Mouse (Mus musculus) CH12F3 (cell line): Measurements from ENCODE around the gene Ybx2.

ENCODE experiments used
- in situ Hi-C: fragments of 300-500 bp; cut with MboI; formaldehyde crosslinking; loops from 2 replicates; pipeline ENCODE4 v1.14.3; 2020; ENCODE audit warnings: low sequenced_read_pairs

Ybx2 gene

DNA sequence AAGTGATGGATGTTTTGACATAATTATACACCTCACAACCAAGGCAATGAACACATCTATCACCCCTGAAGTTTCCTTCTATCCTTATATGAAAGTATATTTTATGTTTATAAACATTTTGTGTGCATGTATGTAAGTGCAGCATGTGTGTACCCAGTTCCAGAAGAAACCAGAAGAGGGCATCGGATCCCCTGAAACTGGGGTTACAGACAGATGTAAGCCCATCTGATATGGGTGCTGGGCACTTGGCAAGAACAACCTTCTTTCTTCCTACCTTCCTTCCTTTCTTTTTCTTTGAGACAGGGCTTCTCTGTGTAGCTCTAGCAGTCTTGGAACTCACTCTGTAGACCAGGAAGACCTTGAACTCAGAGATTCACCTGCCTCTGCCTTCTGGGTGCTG, 20.6 kb downstream of the Ybx2 start:
- in situ Hi-C loops: no loop called here

- in situ Hi-C loops: no loop called here
These were observed 25.0 kb downstream of the Ybx2 start for GRCm38 (mm10) chr11:69960616-69961015.

DNA sequence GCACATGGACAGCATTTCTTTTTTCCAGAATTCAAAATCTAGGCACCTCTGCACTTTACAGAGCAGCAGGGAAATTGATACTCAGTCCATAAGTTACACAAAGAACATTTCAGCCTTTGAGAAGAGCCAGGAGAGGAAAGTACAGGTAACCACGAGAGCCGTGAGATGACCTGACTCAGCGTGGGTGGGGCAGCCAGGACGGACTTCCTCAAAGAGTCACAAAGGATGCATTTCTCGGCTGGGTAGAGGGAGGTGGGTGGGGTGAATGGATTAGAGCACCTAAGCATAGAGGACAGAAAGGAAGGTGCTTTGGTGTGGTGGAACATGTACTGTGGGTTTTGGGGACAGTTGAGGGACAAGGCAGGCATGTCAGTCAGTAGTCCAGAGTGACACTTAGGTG, 26.2 kb downstream of the Ybx2 start:
- in situ Hi-C loops: no loop called here

- in situ Hi-C loops: no loop called here
These were observed 29.2 kb downstream of the Ybx2 start, which contains the start of gene Cldn7 for GRCm38 (mm10) chr11:69964650-69965270. TSS of gene Cldn7 (plus strand) at chr11:69964779.

GRCm38 (mm10) chr11:69965271-69966005, 29.8 kb downstream of the Ybx2 start:
- in situ Hi-C loops: no loop called here

DNA sequence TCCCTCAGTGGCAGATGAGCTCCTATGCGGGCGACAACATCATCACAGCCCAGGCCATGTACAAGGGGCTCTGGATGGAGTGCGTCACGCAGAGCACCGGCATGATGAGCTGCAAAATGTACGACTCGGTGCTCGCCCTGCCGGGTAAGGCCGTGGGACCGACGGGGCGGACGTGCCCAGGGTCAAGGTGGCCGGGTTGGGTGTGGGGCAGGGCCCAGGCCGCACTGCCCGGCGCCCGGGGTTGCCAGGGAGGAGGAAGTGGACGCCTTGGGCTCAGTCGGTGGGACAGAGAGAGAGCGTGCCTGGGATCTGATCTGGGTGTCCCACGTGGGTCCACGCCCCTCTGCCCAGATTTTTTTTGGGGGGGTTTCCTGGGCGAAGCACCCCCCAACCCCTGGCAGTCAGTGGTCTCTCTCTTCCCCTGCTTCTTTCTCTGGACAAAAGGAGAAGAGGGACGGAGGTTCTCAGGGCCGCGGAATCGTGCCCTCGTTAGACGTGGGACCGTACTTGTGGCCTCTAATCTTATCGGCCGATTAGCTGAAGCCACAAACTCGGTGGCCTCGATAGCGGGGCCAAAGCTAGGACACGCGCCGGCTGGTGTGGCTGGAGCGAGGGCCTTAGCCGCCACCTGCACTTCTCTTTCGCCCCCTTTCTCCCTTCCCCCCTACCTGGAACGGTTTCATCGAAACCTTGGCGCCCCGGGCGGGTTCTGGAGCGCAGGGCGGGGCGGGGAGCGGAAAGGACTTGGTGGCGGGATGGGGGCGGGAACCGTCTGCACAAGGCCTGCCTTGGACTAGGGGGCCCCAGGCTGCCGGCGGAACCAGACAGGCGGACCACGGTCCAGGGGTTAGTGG, 30.6 kb downstream of the Ybx2 start:
- in situ Hi-C loops: no loop called here

DNA sequence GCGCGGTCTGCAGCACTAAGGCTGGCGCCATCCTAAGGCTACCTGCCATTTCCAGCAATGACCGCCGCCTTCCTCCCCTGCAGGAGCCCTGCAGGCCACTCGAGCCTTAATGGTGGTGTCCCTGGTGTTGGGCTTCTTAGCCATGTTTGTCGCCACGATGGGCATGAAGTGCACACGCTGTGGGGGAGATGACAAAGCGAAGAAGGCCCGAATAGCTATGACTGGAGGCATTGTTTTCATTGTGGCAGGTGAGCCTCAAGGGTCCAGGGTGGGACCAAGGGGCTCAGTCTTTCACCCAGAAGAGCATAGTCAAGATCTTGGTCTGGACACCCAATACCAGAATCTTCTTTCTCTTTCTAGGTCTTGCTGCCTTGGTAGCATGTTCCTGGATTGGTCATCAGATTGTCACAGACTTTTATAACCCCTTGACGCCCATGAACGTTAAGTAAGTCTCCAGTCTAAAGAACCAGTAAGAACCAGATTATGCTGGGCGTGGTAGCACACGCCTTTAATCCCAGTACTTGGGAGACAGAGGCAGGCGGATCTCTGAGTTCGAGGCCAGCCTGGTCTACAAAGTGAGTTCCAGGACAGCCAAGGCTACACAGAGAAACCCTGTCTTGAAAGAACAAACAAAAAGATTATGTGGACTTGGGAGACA, 31.4 kb downstream of the Ybx2 start:
- in situ Hi-C loops: no loop called here

DNA sequence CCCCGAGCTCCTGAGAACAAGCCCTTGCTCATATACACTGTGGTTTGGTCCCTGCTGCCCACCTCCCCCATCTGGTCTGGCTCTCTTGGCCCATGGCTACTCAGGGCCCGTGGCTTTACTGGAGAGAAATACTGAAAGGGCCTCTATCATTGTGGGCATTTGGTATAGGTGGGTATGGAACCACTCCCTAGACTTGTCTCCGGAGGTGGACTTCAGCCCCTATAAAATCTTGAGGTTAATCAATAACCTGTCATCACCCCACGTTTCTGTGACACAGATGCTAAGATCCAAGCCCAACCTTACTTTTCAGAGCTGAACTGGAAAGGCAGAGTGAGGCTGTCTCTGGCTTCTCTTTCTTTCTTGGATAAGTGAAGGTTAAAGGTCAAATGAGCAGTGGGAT, 33.2 kb downstream of the Ybx2 start:
- in situ Hi-C loops: no loop called here

DNA sequence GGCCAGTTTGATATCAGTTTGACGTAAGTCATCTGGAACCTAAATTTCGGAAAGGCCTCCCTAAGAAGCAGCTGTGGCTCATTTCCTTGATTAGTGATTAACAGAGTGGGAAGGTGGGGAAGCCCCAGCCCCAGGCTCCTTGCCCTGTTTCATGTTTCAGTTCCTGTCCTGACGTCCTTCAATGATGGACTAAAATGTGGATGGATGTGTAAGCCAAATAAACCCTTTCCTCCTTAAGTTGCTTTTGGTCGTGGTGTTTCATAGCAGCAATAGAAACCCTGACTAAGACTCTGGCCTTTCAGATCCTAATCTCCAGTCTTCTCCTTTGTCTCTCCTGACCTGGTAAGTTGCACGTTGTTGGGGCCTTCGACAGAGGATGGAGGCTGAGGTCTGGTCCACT, 34.6 kb downstream of the Ybx2 start:
- in situ Hi-C loops: no loop called here

DNA sequence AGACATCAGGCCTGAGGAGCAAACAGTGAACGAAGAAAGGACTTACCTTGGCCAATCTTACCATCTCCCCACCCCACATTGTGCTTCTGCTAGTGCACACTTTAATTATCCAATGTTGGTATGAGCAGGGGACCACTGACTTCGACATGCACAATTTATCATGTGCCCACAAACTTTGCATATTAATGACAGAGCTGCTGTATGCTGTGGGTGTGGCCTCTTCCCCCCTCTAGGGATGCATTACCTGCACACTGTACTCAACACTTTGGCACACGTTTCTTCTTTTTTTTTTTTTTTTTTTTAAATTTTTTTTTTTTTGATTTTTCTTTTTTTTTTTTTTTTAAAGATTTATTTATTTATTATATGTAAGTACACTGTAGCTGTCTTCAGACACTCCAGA, 35.2 kb downstream of the Ybx2 start:
- in situ Hi-C loops: no loop called here

GRCm38 (mm10) chr11:69974907-69975306, 39.3 kb downstream of the Ybx2 start:
- in situ Hi-C loops: no loop called here

- in situ Hi-C loops: no loop called here
These were observed 40.7 kb downstream of the Ybx2 start for GRCm38 (mm10) chr11:69976271-69976670.

- in situ Hi-C loops: no loop called here
These were observed 44.2 kb downstream of the Ybx2 start for GRCm38 (mm10) chr11:69979827-69980195.

DNA sequence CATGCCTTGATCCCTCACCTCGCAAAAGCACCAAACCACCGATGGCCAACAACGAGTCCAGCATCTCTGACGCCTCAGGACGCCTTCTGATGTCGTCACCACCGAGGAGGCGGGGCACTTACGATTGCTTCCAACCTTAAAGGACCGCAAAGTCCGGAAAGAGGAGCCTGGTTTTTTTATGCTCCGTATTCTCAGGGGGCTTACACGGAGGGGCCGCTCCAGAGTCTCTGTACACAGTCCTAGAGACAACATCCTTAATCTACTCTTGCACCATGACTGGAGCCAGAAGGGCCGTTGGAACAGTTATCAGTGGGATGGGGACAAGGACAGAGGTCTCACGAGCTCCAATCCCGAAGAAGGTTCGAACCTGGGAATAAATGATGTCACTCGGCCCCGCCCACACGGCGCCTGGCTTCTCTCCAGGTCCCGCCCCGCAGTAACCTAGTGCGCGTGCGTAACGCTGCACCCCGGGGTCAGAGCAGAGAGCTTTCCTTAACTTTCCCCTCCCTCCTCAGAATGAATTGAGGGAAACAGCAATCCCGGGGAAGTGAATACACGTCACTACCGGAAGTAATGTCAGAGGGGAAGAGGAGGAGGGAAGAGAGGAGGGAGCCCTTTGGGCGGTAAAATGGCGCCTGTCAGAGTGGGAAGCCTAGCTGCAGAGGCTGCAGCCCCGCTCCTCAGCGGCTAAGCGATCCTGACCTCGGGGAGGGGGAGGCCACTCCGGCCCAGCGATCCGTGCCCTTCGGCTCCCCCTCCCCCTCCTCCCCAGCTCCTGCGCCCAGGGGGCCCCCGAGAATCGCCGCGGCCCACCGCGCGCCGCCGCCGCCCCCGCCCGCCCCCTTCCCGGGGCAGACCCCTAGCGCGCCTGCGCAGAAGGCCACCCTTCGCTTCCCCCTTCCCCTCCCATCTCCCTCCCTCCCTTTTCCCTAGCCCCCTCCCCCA, 44.9 kb downstream of the Ybx2 start:
- in situ Hi-C loops: no loop called here

- in situ Hi-C loops: no loop called here
These were observed 45.7 kb downstream of the Ybx2 start, which contains the start of gene Ctdnep1 for GRCm38 (mm10) chr11:69981141-69981762. TSS of gene Ctdnep1 (plus strand) at chr11:69981156.

- in situ Hi-C loops: no loop called here
These were observed 46.6 kb downstream of the Ybx2 start, which contains the start of gene Elp5 for GRCm38 (mm10) chr11:69982225-69982624. TSS of gene Elp5 (minus strand) at chr11:69982517.

GRCm38 (mm10) chr11:69982877-69983276, 47.3 kb downstream of the Ybx2 start:
- in situ Hi-C loops: no loop called here

DNA sequence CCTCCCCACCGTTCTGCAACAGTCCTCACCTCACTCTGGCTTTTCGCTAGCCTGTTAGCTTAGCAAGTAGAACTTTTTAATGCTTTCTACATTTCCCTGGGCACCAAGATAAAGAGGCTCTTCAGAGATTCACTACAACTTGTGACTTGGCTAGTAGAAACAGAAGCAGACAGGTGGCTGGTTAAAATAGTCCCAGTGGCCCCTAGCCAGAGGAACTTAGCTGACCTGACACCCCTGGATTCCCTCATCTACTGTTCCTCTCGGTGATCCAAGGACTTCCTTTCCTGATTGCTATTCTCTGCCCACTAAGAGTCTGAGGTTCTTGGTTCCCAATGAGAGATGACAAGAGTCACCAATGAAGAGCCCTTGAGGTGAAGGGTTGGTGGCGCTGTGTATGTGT, 47.8 kb downstream of the Ybx2 start:
- in situ Hi-C loops: no loop called here

DNA sequence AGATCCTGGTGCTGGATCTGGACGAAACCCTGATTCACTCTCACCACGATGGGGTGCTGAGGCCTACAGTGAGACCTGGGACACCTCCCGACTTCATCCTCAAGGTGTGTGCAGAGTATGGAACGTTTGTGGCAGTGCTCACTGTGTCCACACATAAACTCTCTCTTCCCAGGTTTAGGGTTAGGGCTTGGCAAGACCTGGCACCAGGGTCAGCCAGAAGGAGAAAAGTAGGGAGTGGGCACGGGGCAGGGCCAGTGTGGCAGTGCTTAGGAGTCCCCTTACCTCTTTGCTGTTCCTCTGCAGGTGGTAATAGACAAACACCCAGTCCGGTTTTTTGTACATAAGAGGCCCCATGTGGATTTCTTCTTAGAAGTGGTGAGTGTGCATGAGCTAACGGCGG, 48.8 kb downstream of the Ybx2 start:
- in situ Hi-C loops: no loop called here

DNA sequence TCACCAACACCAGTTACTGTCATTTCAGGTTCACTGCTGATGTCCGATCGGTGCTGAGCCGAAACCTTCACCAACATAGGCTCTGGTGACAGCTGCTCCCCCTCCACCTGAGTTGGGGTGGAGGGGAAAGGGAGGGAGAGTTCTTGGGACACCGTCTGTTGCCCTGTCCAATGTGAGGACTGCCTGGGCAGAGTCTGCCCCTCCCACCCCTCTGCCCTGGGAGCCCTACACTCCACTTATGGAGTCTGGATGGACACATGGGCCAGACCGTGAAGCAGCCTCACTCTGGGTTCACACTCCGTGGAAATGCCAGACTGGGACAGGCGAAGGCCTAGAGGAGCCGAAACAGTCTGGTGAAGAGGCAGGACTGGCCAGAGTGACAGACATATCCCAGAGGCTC, 54.4 kb downstream of the Ybx2 start:
- in situ Hi-C loops: no loop called here
